In genomic region chr10:96735885-96736628, GRCm38 (mm10) we compare ENCODE assay signal across 20 mouse cellular contexts.
A peak's percentile ranks its signal among the peaks of the same experiment; 100 is the strongest.
DNase-seq lines count a peak whose midpoint lies in the region; ATAC-seq lines count a peak whose summit lies in the region.
"Had no signal": no experiment of that assay in that cellular context is flagged by ENCODE, and none has a peak within 500 bp of the region (broad histone marks: within the 10 kb centered on the region; RNA-seq: fewer than 3 reads in every experiment).

No protein-coding gene starts in this region.

- H3K4me1 ChIP-seq in forebrain, embryonic 16.5 days (replicated peaks; ENCODE audit: control insufficient read depth, insufficient read depth, low read length): no peaks in the 10 kb centered on the region; the same call in 1 of the 2 replicates
- H3K4me1 ChIP-seq in forebrain, embryonic 15.5 days: peaks cover 6% of the 10 kb centered on the region; the same call in 1 of the 2 replicates
- no peaks in the 10 kb centered on the region for H3K4me1 ChIP-seq in hindbrain, embryonic 16.5 days (ENCODE audit: control insufficient read depth, insufficient read depth, low read depth, low read length)
- no peaks in the 10 kb centered on the region; the same call in 1 of the 2 replicates for H3K4me1 ChIP-seq in hindbrain, embryonic 11.5 days (replicated peaks; ENCODE audit: control insufficient read depth, insufficient read depth, low read length)
- no peaks in the 10 kb centered on the region for H3K4me1 ChIP-seq in kidney, embryonic 14.5 days (ENCODE audit: control insufficient read depth, insufficient read depth, low read length)
- H3K4me1 ChIP-seq: embryonic facial prominence, embryonic 12.5 days; hindbrain, embryonic 12.5 days; megakaryocyte, embryonic 14.5 days; neural tube, embryonic 12.5 days had no signal

- DNase-seq in hindbrain, embryonic 11.5 days (ENCODE audit: low spot score): no peak
- DNase-seq in lung, postnatal 25 days (ENCODE audit: low spot score): peak; percentile 50
- no peak for DNase-seq in lung, postnatal 4 days
- DNase-seq: adrenal gland, postnatal 14 days; kidney, adult 8-10 months; kidney, postnatal 14 days; midbrain, embryonic 14.5 days; retina, postnatal 1 day; right cerebral cortex, postnatal 25 days; thymus, adult 2 months; thymus, postnatal 4 days had no signal

- H3K27ac ChIP-seq in forebrain, embryonic 16.5 days (ENCODE audit: low read length): no peak overlapping the region
- H3K27ac ChIP-seq in forebrain, embryonic 15.5 days (replicated peaks): no peak overlapping the region
- H3K27ac ChIP-seq in hindbrain, embryonic 16.5 days (ENCODE audit: low read depth, low read length): no peak overlapping the region
- no peak overlapping the region for H3K27ac ChIP-seq in hindbrain, embryonic 11.5 days (ENCODE audit: low read depth, low read length)
- no peak overlapping the region for H3K27ac ChIP-seq in kidney, embryonic 14.5 days (ENCODE audit: low read depth, low read length)
- H3K27ac ChIP-seq: embryonic facial prominence, embryonic 12.5 days; heart, embryonic 13.5 days; hindbrain, embryonic 12.5 days; neural tube, embryonic 12.5 days had no signal

- H3K27me3 ChIP-seq in forebrain, embryonic 16.5 days (replicated peaks; ENCODE audit: control insufficient read depth, insufficient read depth, low read length): no peaks in the 10 kb centered on the region
- no peaks in the 10 kb centered on the region for H3K27me3 ChIP-seq in forebrain, embryonic 15.5 days
- no peaks in the 10 kb centered on the region for H3K27me3 ChIP-seq in hindbrain, embryonic 16.5 days (replicated peaks; ENCODE audit: control insufficient read depth, insufficient read depth, low read length)
- H3K27me3 ChIP-seq in hindbrain, embryonic 11.5 days (ENCODE audit: control insufficient read depth, insufficient read depth, low read length): no peaks in the 10 kb centered on the region
- H3K27me3 ChIP-seq in kidney, embryonic 14.5 days (ENCODE audit: control insufficient read depth, insufficient read depth, low read length): no peaks in the 10 kb centered on the region
- H3K27me3 ChIP-seq: embryonic facial prominence, embryonic 12.5 days; heart, embryonic 13.5 days; hindbrain, embryonic 12.5 days; megakaryocyte, embryonic 14.5 days; neural tube, embryonic 12.5 days had no signal

- H3K4me3 ChIP-seq in forebrain, embryonic 16.5 days (replicated peaks; ENCODE audit: low read length): no peak overlapping the region
- H3K4me3 ChIP-seq in forebrain, embryonic 15.5 days: no peak overlapping the region
- no peak overlapping the region for H3K4me3 ChIP-seq in hindbrain, embryonic 16.5 days (ENCODE audit: low read length)
- no peak overlapping the region for H3K4me3 ChIP-seq in hindbrain, embryonic 11.5 days (ENCODE audit: low read depth, low read length)
- H3K4me3 ChIP-seq in kidney, embryonic 14.5 days (ENCODE audit: low read length): no peak overlapping the region
- H3K4me3 ChIP-seq: embryonic facial prominence, embryonic 12.5 days; heart, embryonic 13.5 days; hindbrain, embryonic 12.5 days; megakaryocyte, embryonic 14.5 days; neural tube, embryonic 12.5 days had no signal

- no peaks in the 10 kb centered on the region for H3K9me3 ChIP-seq in forebrain, embryonic 16.5 days (ENCODE audit: control insufficient read depth, low read length)
- H3K9me3 ChIP-seq in forebrain, embryonic 15.5 days: no peaks in the 10 kb centered on the region
- no peaks in the 10 kb centered on the region for H3K9me3 ChIP-seq in hindbrain, embryonic 16.5 days (ENCODE audit: control insufficient read depth, low read length)
- H3K9me3 ChIP-seq in hindbrain, embryonic 11.5 days (ENCODE audit: control insufficient read depth, low read length): no peaks in the 10 kb centered on the region
- no peaks in the 10 kb centered on the region for H3K9me3 ChIP-seq in kidney, embryonic 14.5 days (ENCODE audit: control insufficient read depth, low read length)
- H3K9me3 ChIP-seq: embryonic facial prominence, embryonic 12.5 days; heart, embryonic 13.5 days; hindbrain, embryonic 12.5 days; neural tube, embryonic 12.5 days had no signal

- H3K4me2 ChIP-seq in forebrain, embryonic 16.5 days (ENCODE audit: low read length): no peak overlapping the region
- no peak overlapping the region for H3K4me2 ChIP-seq in forebrain, embryonic 15.5 days (replicated peaks)
- no peak overlapping the region for H3K4me2 ChIP-seq in hindbrain, embryonic 16.5 days (ENCODE audit: low read length)
- H3K4me2 ChIP-seq in hindbrain, embryonic 11.5 days (replicated peaks; ENCODE audit: low read depth, low read length): no peak overlapping the region
- no peak overlapping the region for H3K4me2 ChIP-seq in kidney, embryonic 14.5 days (replicated peaks; ENCODE audit: low read depth, low read length)
- H3K4me2 ChIP-seq: embryonic facial prominence, embryonic 12.5 days; heart, embryonic 13.5 days; hindbrain, embryonic 12.5 days; neural tube, embryonic 12.5 days had no signal

- H3K36me3 ChIP-seq in forebrain, embryonic 16.5 days (ENCODE audit: control insufficient read depth, insufficient read depth): no peaks in the 10 kb centered on the region
- no peaks in the 10 kb centered on the region for H3K36me3 ChIP-seq in forebrain, embryonic 15.5 days
- no peaks in the 10 kb centered on the region for H3K36me3 ChIP-seq in hindbrain, embryonic 16.5 days (ENCODE audit: control insufficient read depth, insufficient read depth, low read length)
- no peaks in the 10 kb centered on the region for H3K36me3 ChIP-seq in hindbrain, embryonic 11.5 days (ENCODE audit: control insufficient read depth, insufficient read depth, low read length)
- no peaks in the 10 kb centered on the region for H3K36me3 ChIP-seq in kidney, embryonic 14.5 days (ENCODE audit: control insufficient read depth, insufficient read depth, low read length)
- H3K36me3 ChIP-seq: embryonic facial prominence, embryonic 12.5 days; heart, embryonic 13.5 days; hindbrain, embryonic 12.5 days; neural tube, embryonic 12.5 days had no signal

- 0 out of 2 replicates have a peak, but pooled peaks have one; percentile 45 for ATAC-seq in forebrain, embryonic 16.5 days
- no peak for ATAC-seq in forebrain, embryonic 15.5 days (replicated peaks)
- ATAC-seq in hindbrain, embryonic 16.5 days: 0 out of 2 replicates have a peak, but pooled peaks have one; percentile 37
- no peak for ATAC-seq in hindbrain, embryonic 11.5 days (ENCODE audit: low FRiP score)
- no peak for ATAC-seq in kidney, embryonic 14.5 days (ENCODE audit: low FRiP score, low TSS enrichment)

- no peak overlapping the region for H3K9ac ChIP-seq in forebrain, embryonic 16.5 days (replicated peaks; ENCODE audit: low read depth, low read length)
- no peak overlapping the region for H3K9ac ChIP-seq in forebrain, embryonic 15.5 days (replicated peaks)
- H3K9ac ChIP-seq in hindbrain, embryonic 16.5 days (ENCODE audit: low read depth, low read length): no peak overlapping the region
- no peak overlapping the region for H3K9ac ChIP-seq in hindbrain, embryonic 11.5 days (ENCODE audit: low read depth, low read length)
- no peak overlapping the region for H3K9ac ChIP-seq in kidney, embryonic 14.5 days (ENCODE audit: low read depth, low read length)
- H3K9ac ChIP-seq: embryonic facial prominence, embryonic 12.5 days; heart, embryonic 13.5 days; hindbrain, embryonic 12.5 days; neural tube, embryonic 12.5 days had no signal

- WGBS in forebrain, embryonic 16.5 days: 85% methylated on average over 4 of the region's 4 CpGs
- WGBS in forebrain, embryonic 15.5 days: 78% methylated on average over 4 of the region's 4 CpGs
- WGBS in hindbrain, embryonic 16.5 days: 75% methylated on average over 4 of the region's 4 CpGs
- 84% methylated on average over 4 of the region's 4 CpGs for WGBS in hindbrain, embryonic 11.5 days
- WGBS in kidney, embryonic 14.5 days: 72% methylated on average over 4 of the region's 4 CpGs

Comparison
In these comparisons a context has a peak if more than half of its experiments do, and no peak if none do; other contexts are left out.
1. ATAC-seq: peak in forebrain, embryonic 16.5 days (single experiment) and hindbrain, embryonic 16.5 days (single experiment); none in forebrain, embryonic 15.5 days (single experiment), hindbrain, embryonic 11.5 days (single experiment) and kidney, embryonic 14.5 days (single experiment).